Mouse (Mus musculus): ENCODE results near the gene Zfyve16.

DNA sequence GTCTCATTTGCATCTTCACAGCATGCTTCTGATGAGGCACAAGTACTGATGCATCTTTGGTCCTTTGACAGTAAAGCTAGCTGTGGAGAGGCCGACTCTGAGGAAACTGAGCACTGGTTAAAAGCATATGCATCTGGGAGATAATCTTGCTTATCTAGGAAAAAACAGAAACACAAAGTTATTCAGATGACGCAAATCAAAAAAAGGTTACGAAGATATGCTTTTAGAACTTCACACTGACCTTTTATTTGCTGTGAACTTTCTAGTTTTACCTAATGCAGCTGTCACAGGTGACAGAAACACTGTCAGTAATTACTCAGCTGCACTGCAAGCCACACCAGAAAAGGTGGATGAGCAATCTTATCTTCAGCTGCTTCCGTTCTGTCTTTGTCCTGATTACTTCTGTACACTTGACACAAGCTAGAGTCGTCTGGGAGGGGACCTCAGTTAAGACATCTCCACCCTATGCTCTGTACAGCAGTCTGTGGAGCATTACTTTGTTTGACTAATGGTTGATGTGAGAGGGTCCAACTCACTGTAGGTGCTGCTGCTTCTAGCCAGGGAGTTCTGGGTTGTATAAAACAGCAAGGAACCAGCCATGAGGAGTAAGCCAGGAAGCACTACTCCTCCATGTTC is 7.4 kb downstream of the Zfyve16 start:
- TF ChIP-seq CTCF (conservative IDR thresholded peaks at IDR 0.05; ENCODE audit: insufficient read depth, insufficient read length, low read depth, low read length) (no peak), POLR2A (IDR thresholded peaks at IDR 0.05; ENCODE audit: low read depth, low read length) (no peak)

Measured in kidney, adult 2 months (tissue).